Mouse (Mus musculus): ENCODE results near the gene Spaar.

The Spaar gene

GRCm38 (mm10) chr4:43720491-43721228, 9.2 kb upstream of the Spaar start:
- Histone ChIP-seq H3K27me3 (ENCODE audit: control insufficient read depth, insufficient read depth, low read length, poor library complexity, severe bottlenecking) (no peaks in the 10 kb centered on the region), H3K36me3 (ENCODE audit: control insufficient read depth, insufficient read depth, low read length, poor library complexity, severe bottlenecking) (no peaks in the 10 kb centered on the region)
- no peak for DNase-seq (ENCODE audit: low read depth, low spot score)

GRCm38 (mm10) chr4:43722191-43722590, 7.6 kb upstream of the Spaar start:
- DNase-seq (ENCODE audit: low read depth, low spot score), result no peak
- Histone ChIP-seq H3K36me3 (ENCODE audit: control insufficient read depth, insufficient read depth, low read length, poor library complexity, severe bottlenecking) (no peaks in the 10 kb centered on the region), H3K27me3 (ENCODE audit: control insufficient read depth, insufficient read depth, low read length, poor library complexity, severe bottlenecking) (no peaks in the 10 kb centered on the region)

GRCm38 (mm10) chr4:43724764-43725163, 5.1 kb upstream of the Spaar start:
- Histone ChIP-seq H3K27me3 (ENCODE audit: control insufficient read depth, insufficient read depth, low read length, poor library complexity, severe bottlenecking) (no peaks in the 10 kb centered on the region; the same call in 1 of the 2 replicates), H3K36me3 (ENCODE audit: control insufficient read depth, insufficient read depth, low read length, poor library complexity, severe bottlenecking) (no peaks in the 10 kb centered on the region)
- peak; percentile 32 for DNase-seq (ENCODE audit: low read depth, low spot score)

GRCm38 (mm10) chr4:43726228-43726993, 3.4 kb upstream of the Spaar start:
- DNase-seq (ENCODE audit: low read depth, low spot score), result no peak
- Histone ChIP-seq H3K27me3 (ENCODE audit: control insufficient read depth, insufficient read depth, low read length, poor library complexity, severe bottlenecking) (no peaks in the 10 kb centered on the region; the same call in 1 of the 2 replicates), H3K36me3 (ENCODE audit: control insufficient read depth, insufficient read depth, low read length, poor library complexity, severe bottlenecking) (no peaks in the 10 kb centered on the region)

GRCm38 (mm10) chr4:43726995-43727394, 2.8 kb upstream of the Spaar start, which contains the start of gene Hrct1:
TSS of gene Hrct1 (plus strand) at chr4:43727188.
- Histone ChIP-seq H3K36me3 (ENCODE audit: control insufficient read depth, insufficient read depth, low read length, poor library complexity, severe bottlenecking) (no peaks in the 10 kb centered on the region), H3K27me3 (ENCODE audit: control insufficient read depth, insufficient read depth, low read length, poor library complexity, severe bottlenecking) (no peaks in the 10 kb centered on the region; the same call in 1 of the 2 replicates)
- no peak for DNase-seq (ENCODE audit: low read depth, low spot score)

GRCm38 (mm10) chr4:43727718-43728575, 1.9 kb upstream of the Spaar start:
- no peaks in the 10 kb centered on the region; the same call in 1 of the 2 replicates for H3K27me3 ChIP-seq (ENCODE audit: control insufficient read depth, insufficient read depth, low read length, poor library complexity, severe bottlenecking)
- DNase-seq (ENCODE audit: low read depth, low spot score), result no peak
- no peaks in the 10 kb centered on the region for H3K36me3 ChIP-seq (ENCODE audit: control insufficient read depth, insufficient read depth, low read length, poor library complexity, severe bottlenecking)

- H3K27me3 ChIP-seq (ENCODE audit: control insufficient read depth, insufficient read depth, low read length, poor library complexity, severe bottlenecking), result no peaks in the 10 kb centered on the region; the same call in 1 of the 2 replicates
- no peaks in the 10 kb centered on the region for H3K36me3 ChIP-seq (ENCODE audit: control insufficient read depth, insufficient read depth, low read length, poor library complexity, severe bottlenecking)
- DNase-seq (ENCODE audit: low read depth, low spot score), result no peak
Measured at GRCm38 (mm10) chr4:43728576-43728954, 1.3 kb upstream of the Spaar start.

- Histone ChIP-seq H3K27me3 (ENCODE audit: control insufficient read depth, insufficient read depth, low read length, poor library complexity, severe bottlenecking) (no peaks in the 10 kb centered on the region; the same call in 1 of the 2 replicates), H3K36me3 (ENCODE audit: control insufficient read depth, insufficient read depth, low read length, poor library complexity, severe bottlenecking) (no peaks in the 10 kb centered on the region)
- DNase-seq (ENCODE audit: low read depth, low spot score), result no peak
Measured at GRCm38 (mm10) chr4:43729126-43729525, 708 bp upstream of the Spaar start.

GRCm38 (mm10) chr4:43730750-43731297, 990 bp downstream of the Spaar start:
- Histone ChIP-seq H3K27me3 (ENCODE audit: control insufficient read depth, insufficient read depth, low read length, poor library complexity, severe bottlenecking) (no peaks in the 10 kb centered on the region; the same call in 1 of the 2 replicates), H3K36me3 (ENCODE audit: control insufficient read depth, insufficient read depth, low read length, poor library complexity, severe bottlenecking) (no peaks in the 10 kb centered on the region)
- DNase-seq (ENCODE audit: low read depth, low spot score), result no peak

- no peak for DNase-seq (ENCODE audit: low read depth, low spot score)
- Histone ChIP-seq H3K36me3 (ENCODE audit: control insufficient read depth, insufficient read depth, low read length, poor library complexity, severe bottlenecking) (no peaks in the 10 kb centered on the region), H3K27me3 (ENCODE audit: control insufficient read depth, insufficient read depth, low read length, poor library complexity, severe bottlenecking) (no peaks in the 10 kb centered on the region; the same call in 1 of the 2 replicates)
Measured at GRCm38 (mm10) chr4:43732171-43732570, 2.3 kb downstream of the Spaar start.

GRCm38 (mm10) chr4:43733186-43733585, 3.4 kb downstream of the Spaar start:
- Histone ChIP-seq H3K36me3 (ENCODE audit: control insufficient read depth, insufficient read depth, low read length, poor library complexity, severe bottlenecking) (no peaks in the 10 kb centered on the region), H3K27me3 (ENCODE audit: control insufficient read depth, insufficient read depth, low read length, poor library complexity, severe bottlenecking) (no peaks in the 10 kb centered on the region; the same call in 1 of the 2 replicates)
- DNase-seq (ENCODE audit: low read depth, low spot score), result no peak

- H3K27me3 ChIP-seq (ENCODE audit: control insufficient read depth, insufficient read depth, low read length, poor library complexity, severe bottlenecking), result no peaks in the 10 kb centered on the region
- H3K36me3 ChIP-seq (ENCODE audit: control insufficient read depth, insufficient read depth, low read length, poor library complexity, severe bottlenecking), result no peaks in the 10 kb centered on the region
- no peak for DNase-seq (ENCODE audit: low read depth, low spot score)
Measured at GRCm38 (mm10) chr4:43737144-43737543, 7.3 kb downstream of the Spaar start.

GRCm38 (mm10) chr4:43738989-43739674, 9.3 kb downstream of the Spaar start:
- DNase-seq (ENCODE audit: low read depth, low spot score), result no peak
- no peaks in the 10 kb centered on the region for H3K27me3 ChIP-seq (ENCODE audit: control insufficient read depth, insufficient read depth, low read length, poor library complexity, severe bottlenecking)
- H3K36me3 ChIP-seq (ENCODE audit: control insufficient read depth, insufficient read depth, low read length, poor library complexity, severe bottlenecking), result no peaks in the 10 kb centered on the region

GRCm38 (mm10) chr4:43741526-43741925, 11.7 kb downstream of the Spaar start:
- no peak for DNase-seq (ENCODE audit: low read depth, low spot score)
- no peaks in the 10 kb centered on the region for H3K27me3 ChIP-seq (ENCODE audit: control insufficient read depth, insufficient read depth, low read length, poor library complexity, severe bottlenecking)
- H3K36me3 ChIP-seq (ENCODE audit: control insufficient read depth, insufficient read depth, low read length, poor library complexity, severe bottlenecking), result no peaks in the 10 kb centered on the region

Data from splenic B cell, adult 2 months (primary cell).